Mouse (Mus musculus) limb, embryonic 14.5 days (tissue): ENCODE results near the gene 1700013G24Rik. TPM values are rescaled to one million over a fixed set of nuclear protein-coding genes. Genes with fewer than 3 reads are reported as not detected.

Experiments
- ATAC-seq: fragments of 200-750 bp; cut with Nextera tagmentation; 2 replicates; pipeline ENCODE4 v1.8.0; 2017; ENCODE audit warnings: low read depth, moderate number of reproducible peaks, moderate TSS enrichment; ENCODE audit not compliant: low FRiP score
- DNase-seq: peaks from one replicate; pipeline ENCODE4 v3.0.0-alpha.2; 2015; ENCODE audit warnings: low spot score
- H3K27ac ChIP-seq: fragments of 300-500 bp; sonication (generic); replicated peaks from 2 replicates; pipeline ENCODE4 v1.5.1; 2014; ENCODE audit warnings: low read depth, mild to moderate bottlenecking, low read length, moderate library complexity, mixed read lengths
- H3K27me3 ChIP-seq: fragments of 300-500 bp; sonication (generic); 2 replicates; pipeline ENCODE4 v1.6.1; 2014; ENCODE audit warnings: low read length, mixed read lengths; ENCODE audit not compliant: control insufficient read depth, insufficient read depth
- H3K36me3 ChIP-seq: fragments of 300-500 bp; sonication (generic); 2 replicates; pipeline ENCODE4 v1.6.1; 2014; ENCODE audit warnings: mild to moderate bottlenecking, low read length, moderate library complexity, mixed read lengths; ENCODE audit not compliant: control insufficient read depth, insufficient read depth
- H3K4me1 ChIP-seq: fragments of 300-500 bp; sonication (generic); 2 replicates; pipeline ENCODE4 v1.6.1; 2014; ENCODE audit warnings: antibody characterized with exemption, low read length, mixed read lengths; ENCODE audit not compliant: control insufficient read depth, insufficient read depth
- H3K4me2 ChIP-seq: fragments of 300-500 bp; sonication (generic); replicated peaks from 2 replicates; pipeline ENCODE4 v1.6.1; 2014; ENCODE audit warnings: low read depth, mild to moderate bottlenecking, low read length, moderate library complexity; ENCODE audit not compliant: severe bottlenecking
- H3K4me3 ChIP-seq: fragments of 300-500 bp; sonication (generic); replicated peaks from 2 replicates; pipeline ENCODE4 v1.5.1; 2014; ENCODE audit warnings: low read length
- H3K9ac ChIP-seq: fragments of 300-500 bp; sonication (generic); 2 replicates; pipeline ENCODE4 v1.6.1; 2014; ENCODE audit warnings: mild to moderate bottlenecking, low read depth, low read length, moderate library complexity; ENCODE audit not compliant: severe bottlenecking
- H3K9me3 ChIP-seq: fragments of 300-500 bp; sonication (generic); 2 replicates; pipeline ENCODE4 v1.6.1; 2016; ENCODE audit warnings: low read length; ENCODE audit not compliant: control insufficient read depth
- POLR2A ChIP-seq: fragments of 200-500 bp; IDR thresholded peaks from 2 replicates; pipeline ENCODE4 v1.8.0; 2012; ENCODE audit warnings: inconsistent platforms, mild to moderate bottlenecking, moderate library complexity, borderline replicate concordance; ENCODE audit not compliant: insufficient read depth, insufficient read length; ENCODE audit errors: extremely low read depth
- WGBS: fragments of 180-500 bp; shearing (Covaris S2); extraction: QIAGEN DNeasy Blood & Tissue Kit; methylation state at CpG from one replicate; pipeline ENCODE4 v1.1.7; 2014; 5-methylcytosine and 5-hydroxymethylcytosine counted together
- polyA plus RNA-seq, 2 experiments: library from polyadenylated mRNA; depleted of rRNA in 1 of 2; stranded (reverse) in 1 of 2; unstranded in 1 of 2; fragments of >200 nt; fragmentation: Nextera tagmentation in 1 of 2; extraction: Ambion mirVana in 1 of 2; gene quantifications; 2 replicates each; pipeline versions ENCODE4 v1.2.1 to v1.2.3; 2012 to 2014

The 1700013G24Rik gene
- polyA plus RNA-seq, 2 experiments: 0.23 to 0.30 TPM

- H3K4me2 ChIP-seq: 0 out of 2 replicates have a peak overlapping the region, but pooled peaks have one; percentile 25
- peak overlapping the region; percentile 43; the same call in 1 of the 2 replicates for H3K27ac ChIP-seq
- DNase-seq: no peak
- no peak for TF ChIP-seq POLR2A
- no peaks in the 10 kb centered on the region for H3K27me3 ChIP-seq
- peaks cover 71% of the 10 kb centered on the region for H3K4me1 ChIP-seq
- 79% methylated on average over 8 of the region's 8 CpGs for WGBS
- H3K4me3 ChIP-seq: no peak overlapping the region; the same call in 1 of the 2 replicates
- H3K36me3 ChIP-seq: no peaks in the 10 kb centered on the region; the same call in 1 of the 2 replicates
- 0 out of 2 replicates have a peak overlapping the region, but pooled peaks have one; percentile 31 for H3K9ac ChIP-seq
- H3K9me3 ChIP-seq: no peaks in the 10 kb centered on the region
- ATAC-seq: no peak
Measured at GRCm38 (mm10) chr4:137473240-137473639, 20.2 kb downstream of the 1700013G24Rik start.

GRCm38 (mm10) chr4:137473701-137474388, 20.8 kb downstream of the 1700013G24Rik start:
- TF ChIP-seq POLR2A: no peak
- H3K9ac ChIP-seq: peak overlapping the region; percentile 31; the same call in 1 of the 2 replicates
- ATAC-seq (peak; percentile 20; the same call in 1 of the 2 replicates), DNase-seq (no peak)
- peak overlapping the region; percentile 43; the same call in 1 of the 2 replicates for H3K27ac ChIP-seq
- H3K27me3 ChIP-seq: no peaks in the 10 kb centered on the region
- no peaks in the 10 kb centered on the region for H3K9me3 ChIP-seq
- H3K4me1 ChIP-seq: peaks cover 77% of the 10 kb centered on the region
- H3K4me2 ChIP-seq: peak overlapping the region; percentile 25; the same call in 1 of the 2 replicates
- WGBS: 49% methylated on average over 18 of the region's 18 CpGs
- no peak overlapping the region; the same call in 1 of the 2 replicates for H3K4me3 ChIP-seq
- no peaks in the 10 kb centered on the region; the same call in 1 of the 2 replicates for H3K36me3 ChIP-seq

GRCm38 (mm10) chr4:137474694-137475093, 21.6 kb downstream of the 1700013G24Rik start:
- Histone ChIP-seq H3K9ac (no peak overlapping the region), H3K27ac (no peak overlapping the region), H3K27me3 (no peaks in the 10 kb centered on the region), H3K4me2 (0 out of 2 replicates have a peak overlapping the region, but pooled peaks have one; percentile 25), H3K36me3 (no peaks in the 10 kb centered on the region; the same call in 1 of the 2 replicates), H3K4me3 (no peak overlapping the region), H3K9me3 (no peaks in the 10 kb centered on the region), H3K4me1 (peaks cover 81% of the 10 kb centered on the region)
- 88% methylated on average over 7 of the region's 7 CpGs for WGBS
- DNase-seq (no peak), ATAC-seq (no peak)
- no peak for TF ChIP-seq POLR2A

- Histone ChIP-seq H3K4me1 (peaks cover 81% of the 10 kb centered on the region), H3K9me3 (no peaks in the 10 kb centered on the region), H3K36me3 (no peaks in the 10 kb centered on the region; the same call in 1 of the 2 replicates), H3K9ac (no peak overlapping the region), H3K4me3 (no peak overlapping the region), H3K27me3 (no peaks in the 10 kb centered on the region), H3K27ac (no peak overlapping the region), H3K4me2 (no peak overlapping the region)
- ATAC-seq: no peak
- no peak for TF ChIP-seq POLR2A
- DNase-seq: no peak
- 80% methylated on average over 13 of the region's 13 CpGs for WGBS
Measured at GRCm38 (mm10) chr4:137475271-137476050, 22.4 kb downstream of the 1700013G24Rik start.

GRCm38 (mm10) chr4:137476065-137476760, 23.1 kb downstream of the 1700013G24Rik start:
- peak; percentile 72 for DNase-seq
- no peaks in the 10 kb centered on the region for H3K27me3 ChIP-seq
- peak overlapping the region; percentile 11; the same call in 1 of the 2 replicates for H3K4me3 ChIP-seq
- WGBS: 18% methylated on average over 10 of the region's 10 CpGs
- peak overlapping the region; percentile 42 for H3K4me2 ChIP-seq
- H3K9me3 ChIP-seq: no peaks in the 10 kb centered on the region
- no peaks in the 10 kb centered on the region; the same call in 1 of the 2 replicates for H3K36me3 ChIP-seq
- ATAC-seq: peak; percentile 56
- peaks cover 81% of the 10 kb centered on the region for H3K4me1 ChIP-seq
- no peak for TF ChIP-seq POLR2A
- peak overlapping the region; percentile 59 for H3K27ac ChIP-seq
- H3K9ac ChIP-seq: peak overlapping the region; percentile 45; the same call in 1 of the 2 replicates
